Mouse (Mus musculus): ENCODE measurements around the gene Cnga3. TPM values are rescaled to one million over a fixed set of nuclear protein-coding genes. Genes with fewer than 3 reads are reported as not detected.

Cnga3 gene
- total and polyA plus RNA-seq, 3 experiments = 0.08 to 0.36 (median 0.30) TPM

- Histone ChIP-seq H3K4me2 (ENCODE audit: insufficient read depth, low read depth, poor library complexity, severe bottlenecking) (no peak overlapping the region), H3K4me1 (ENCODE audit: control insufficient read depth in 1 of 2, insufficient read depth in 2 of 2) (no peaks in the 10 kb centered on the region), H3K9ac (ENCODE audit: insufficient read depth, low read depth) (no peak overlapping the region), H3K27me3 (replicated peaks) (peaks cover 34% of the 10 kb centered on the region), H3K4me3 (replicated peaks in 1 of 3; ENCODE audit: low read depth in 2 of 3, low read length in 2 of 3, poor library complexity in 1 of 3) (no peak overlapping the region), H3K9me3 (replicated peaks; ENCODE audit: low read length) (peaks cover 3% of the 10 kb centered on the region), H3K79me2 (replicated peaks; ENCODE audit: control insufficient read depth, extremely low read depth, insufficient read depth, poor library complexity, severe bottlenecking) (no peaks in the 10 kb centered on the region), H3K27ac (ENCODE audit: insufficient read depth, low read depth) (no peak overlapping the region), H3K36me3 (replicated peaks in 1 of 2; ENCODE audit: control insufficient read depth in 1 of 2, insufficient read depth in 1 of 2, low read length in 1 of 2) (no peaks in the 10 kb centered on the region)
- TF ChIP-seq USF2 (conservative IDR thresholded peaks at IDR 0.05; ENCODE audit: low read depth, low read length) (no peak), SMC3 (IDR thresholded peaks at IDR 0.05; ENCODE audit: low read depth, low read length) (no peak), JUN (IDR thresholded peaks at IDR 0.05; ENCODE audit: insufficient read depth, low read depth, low read length) (no peak), MAX (IDR thresholded peaks at IDR 0.05; ENCODE audit: low read length) (no peak), KAT2A (IDR thresholded peaks at IDR 0.05; ENCODE audit: insufficient replicate concordance, low read length) (no peak), ELF1 (IDR thresholded peaks at IDR 0.05; ENCODE audit: low read depth, low read length) (no peak), MEF2A (IDR thresholded peaks at IDR 0.05; ENCODE audit: borderline replicate concordance, low read depth, low read length) (no peak), CTCF (conservative IDR thresholded peaks at IDR 0.05 in 1 of 2, IDR thresholded peaks at IDR 0.05 in 1 of 2; ENCODE audit: low read depth in 2 of 2, low read length in 2 of 2) (no peak), JUND (conservative IDR thresholded peaks at IDR 0.05; ENCODE audit: low read depth, low read length) (no peak)
- dilution Hi-C loops (cut with MboI; ENCODE audit: extremely low pct_ligation_motif_present, extremely low pct_unique_long_range_greater_than_20kb, low sequenced_read_pairs) (no loop called here), in situ Hi-C loops (cut with MboI; ENCODE audit: low pct_ligation_motif_present, low pct_unique_long_range_greater_than_20kb, low sequenced_read_pairs) (no loop called here)
- no peak for DNase-seq (ENCODE audit: extremely low read depth)
Observed at GRCm38 (mm10) chr1:37220134-37220907, 6.1 kb downstream of the Cnga3 start.

- DNase-seq (ENCODE audit: extremely low read depth) = no peak
- peaks cover 37% of the 10 kb centered on the region for H3K27me3 ChIP-seq (replicated peaks)
- no peaks in the 10 kb centered on the region for H3K4me1 ChIP-seq (ENCODE audit: control insufficient read depth in 1 of 2, insufficient read depth in 2 of 2)
- H3K4me3 ChIP-seq (replicated peaks in 1 of 3; ENCODE audit: low read depth in 2 of 3, low read length in 2 of 3, poor library complexity in 1 of 3) = no peak overlapping the region
- in situ Hi-C loops (cut with MboI; ENCODE audit: low pct_ligation_motif_present, low pct_unique_long_range_greater_than_20kb, low sequenced_read_pairs) = no loop called here
- no peak overlapping the region for H3K4me2 ChIP-seq (ENCODE audit: insufficient read depth, low read depth, poor library complexity, severe bottlenecking)
- no peak for TF ChIP-seq RCOR1 (conservative IDR thresholded peaks at IDR 0.05; ENCODE audit: low read depth, low read length)
- no peak for TF ChIP-seq MAFK (IDR thresholded peaks at IDR 0.05; ENCODE audit: insufficient replicate concordance, low read length)
- no peak for TF ChIP-seq ZKSCAN1 (IDR thresholded peaks at IDR 0.05; ENCODE audit: borderline replicate concordance, low read depth, low read length)
- TF ChIP-seq POLR2A (IDR thresholded peaks at IDR 0.05; ENCODE audit: low read depth, low read length) = no peak
- no peak for TF ChIP-seq PAX5 (IDR thresholded peaks at IDR 0.05; ENCODE audit: low read length)
- no peak for TF ChIP-seq CHD2 (IDR thresholded peaks at IDR 0.05; ENCODE audit: low read length)
- TF ChIP-seq MXI1 (IDR thresholded peaks at IDR 0.05; ENCODE audit: low read depth, low read length) = no peak
- TF ChIP-seq ZC3H11A (IDR thresholded peaks at IDR 0.05; ENCODE audit: low read depth, low read length) = no peak
- TF ChIP-seq TBP (conservative IDR thresholded peaks at IDR 0.05; ENCODE audit: low read depth, low read length) = no peak
- TF ChIP-seq HCFC1 (IDR thresholded peaks at IDR 0.05; ENCODE audit: low read depth, low read length) = no peak
- TF ChIP-seq USF2 (conservative IDR thresholded peaks at IDR 0.05; ENCODE audit: low read depth, low read length) = no peak
- no peak for TF ChIP-seq BHLHE40 (IDR thresholded peaks at IDR 0.05; ENCODE audit: low read depth, low read length)
- TF ChIP-seq EP300 (IDR thresholded peaks at IDR 0.05; ENCODE audit: low read length) = no peak
- no peak for TF ChIP-seq ETS1 (conservative IDR thresholded peaks at IDR 0.05; ENCODE audit: low read depth, low read length)
- TF ChIP-seq KAT2A (IDR thresholded peaks at IDR 0.05; ENCODE audit: insufficient replicate concordance, low read length) = no peak
- no peak for TF ChIP-seq ELF1 (IDR thresholded peaks at IDR 0.05; ENCODE audit: low read depth, low read length)
- no peak for TF ChIP-seq MYC (IDR thresholded peaks at IDR 0.05; ENCODE audit: low read depth, low read length)
- no peak for TF ChIP-seq POLR2AphosphoS2 (IDR thresholded peaks at IDR 0.05; ENCODE audit: low read depth, low read length)
- H3K79me2 ChIP-seq (replicated peaks; ENCODE audit: control insufficient read depth, extremely low read depth, insufficient read depth, poor library complexity, severe bottlenecking) = no peaks in the 10 kb centered on the region
- H3K36me3 ChIP-seq (replicated peaks in 1 of 2; ENCODE audit: control insufficient read depth in 1 of 2, insufficient read depth in 1 of 2, low read length in 1 of 2) = no peaks in the 10 kb centered on the region
- dilution Hi-C loops (cut with MboI; ENCODE audit: extremely low pct_ligation_motif_present, extremely low pct_unique_long_range_greater_than_20kb, low sequenced_read_pairs) = no loop called here
- no peak overlapping the region for H3K27ac ChIP-seq (ENCODE audit: insufficient read depth, low read depth)
- H3K9me3 ChIP-seq (replicated peaks; ENCODE audit: low read length) = peaks cover 3% of the 10 kb centered on the region
- no peak overlapping the region for H3K9ac ChIP-seq (ENCODE audit: insufficient read depth, low read depth)
Observed at GRCm38 (mm10) chr1:37222002-37222401, 7.8 kb downstream of the Cnga3 start.
